Mouse (Mus musculus) CD4-positive helper T cell, adult 2 months (primary cell): ENCODE data around the gene Ap1b1.
A peak's percentile ranks its signal among the peaks of the same experiment; 100 is the strongest.
"Not testable (repeated sequence)": the region's sequence is repeated elsewhere in the genome, so short reads cannot be mapped to it uniquely, and the experiment has no call there.

Source experiments
- DNase-seq: peaks from one replicate; pipeline ENCODE4 v3.0.0-alpha.2; 2012; ENCODE audit warnings: low read depth, missing footprints, low spot score

The Ap1b1 gene

DNA sequence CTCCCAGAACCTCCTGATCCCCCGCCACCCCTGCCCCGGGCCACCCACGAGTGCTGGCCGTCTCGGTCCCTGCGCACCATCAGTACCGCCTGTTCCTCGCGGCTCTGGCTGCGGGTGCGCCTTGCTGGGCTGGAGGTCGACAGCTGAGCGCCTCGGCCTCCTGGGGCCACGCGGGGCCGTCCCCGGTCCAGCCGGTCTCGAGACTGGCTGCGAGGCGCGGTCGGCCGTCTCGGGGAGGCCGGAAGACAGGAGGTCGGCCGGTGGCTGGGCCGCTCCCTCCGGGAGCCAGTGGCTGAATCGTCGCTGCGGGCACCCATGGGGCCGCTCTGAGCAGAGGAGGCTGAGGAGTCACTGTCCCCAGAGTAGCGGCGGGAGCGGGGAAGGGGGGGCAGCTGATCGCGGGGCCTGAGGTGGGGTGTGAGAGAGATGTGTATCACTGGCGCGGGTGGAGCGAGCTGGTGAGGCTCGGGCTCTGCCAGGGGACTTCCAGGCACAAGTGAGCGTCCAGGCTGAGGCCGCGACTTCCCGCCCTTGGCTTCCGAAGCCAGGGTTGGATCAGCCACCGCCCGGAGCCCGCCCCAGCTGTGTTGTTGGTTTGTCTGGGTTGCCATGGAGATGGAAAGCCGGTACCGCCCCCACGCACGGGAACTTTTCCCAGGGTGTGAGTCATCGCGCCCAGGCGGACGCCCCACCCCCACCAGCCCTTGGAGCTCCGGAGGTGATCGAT, 75.0 kb downstream of the Ap1b1 start:
- DNase-seq = peak; percentile 87

DNA sequence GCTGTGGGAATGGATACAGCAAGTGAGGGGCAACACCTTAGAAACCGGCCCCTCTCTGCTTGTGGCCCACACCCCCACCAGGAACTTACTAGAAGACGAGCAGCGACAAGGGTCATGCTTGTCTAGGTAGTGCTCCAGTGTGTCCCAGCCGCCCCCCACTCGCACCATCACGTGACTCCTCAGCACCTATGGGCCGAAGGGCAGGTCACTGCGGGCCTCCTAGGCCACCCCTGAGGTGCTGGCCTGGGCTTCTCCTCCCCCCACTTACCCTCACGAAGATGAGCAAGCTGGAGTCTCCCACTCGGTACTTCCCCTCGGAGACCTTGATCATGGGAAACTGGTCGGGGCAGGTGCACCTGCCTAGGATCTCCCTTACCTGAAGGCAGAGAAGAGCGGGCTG, 75.7 kb downstream of the Ap1b1 start:
- peak; percentile 40 for DNase-seq

DNA sequence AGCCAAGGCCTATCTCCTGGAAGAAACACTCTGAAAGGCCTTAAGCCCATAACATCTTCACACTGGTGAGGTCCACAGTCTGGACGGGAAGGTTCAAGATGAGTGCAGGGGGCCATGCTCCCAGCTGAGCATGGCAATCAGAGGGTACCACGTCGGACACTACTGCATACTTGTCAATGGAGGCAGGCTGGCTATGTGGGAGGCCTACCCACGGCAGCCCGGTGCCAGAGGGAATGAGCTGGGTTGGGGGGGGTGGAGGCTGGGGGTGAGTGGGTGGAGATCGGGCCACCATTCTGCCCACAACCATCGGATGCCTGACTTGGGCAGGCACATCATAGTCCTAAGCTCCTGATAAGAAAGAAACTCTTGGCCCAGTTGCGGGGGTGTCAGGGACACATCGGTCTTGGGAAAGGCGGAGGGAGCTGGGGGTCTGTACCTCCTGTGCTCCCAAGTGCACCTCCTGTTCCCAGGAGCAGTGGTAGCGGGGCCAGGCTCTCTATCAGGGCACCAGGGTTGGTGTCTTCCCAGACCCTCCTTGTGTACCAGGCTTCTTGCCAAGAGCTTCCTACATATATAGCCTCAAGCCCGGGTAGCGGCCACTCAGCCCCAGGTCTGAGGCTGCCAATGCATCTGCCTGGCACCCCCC, 76.4 kb downstream of the Ap1b1 start:
- DNase-seq = no peak

DNA sequence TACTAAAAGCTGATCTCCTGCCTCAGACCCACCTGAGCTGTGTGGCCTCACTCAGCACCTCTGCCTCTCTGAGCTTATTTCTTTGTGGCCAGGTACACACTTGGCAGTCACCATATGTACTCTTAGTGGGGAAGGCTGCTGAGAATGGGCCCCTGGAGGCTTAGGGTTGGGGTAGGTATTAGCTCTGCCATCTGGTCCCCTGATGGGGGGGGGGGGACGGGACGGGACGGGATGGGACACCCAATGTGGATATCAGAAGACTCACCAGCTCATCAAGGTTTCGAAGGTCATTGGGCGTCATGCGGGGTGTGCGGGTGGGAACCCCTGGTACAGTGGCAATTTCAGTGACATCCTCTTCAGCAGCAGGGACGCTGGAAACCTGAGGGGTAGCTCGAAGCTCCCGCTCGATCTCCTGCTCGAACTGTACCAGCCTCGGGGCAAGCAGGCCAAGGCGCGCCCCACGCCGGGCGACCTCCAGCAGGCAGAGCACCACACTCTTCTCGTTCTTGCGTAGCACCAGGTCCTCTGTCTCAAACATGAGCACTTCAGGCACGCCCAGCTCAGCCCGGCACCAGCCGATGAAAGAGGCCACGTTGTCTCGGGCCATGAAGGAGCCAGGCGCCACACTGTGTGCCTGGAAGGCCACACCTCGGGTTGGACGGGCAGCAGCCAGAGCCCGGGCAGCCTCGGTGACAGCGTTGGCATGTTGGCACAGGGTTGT, 77.1 kb downstream of the Ap1b1 start:
- DNase-seq = no peak

DNA sequence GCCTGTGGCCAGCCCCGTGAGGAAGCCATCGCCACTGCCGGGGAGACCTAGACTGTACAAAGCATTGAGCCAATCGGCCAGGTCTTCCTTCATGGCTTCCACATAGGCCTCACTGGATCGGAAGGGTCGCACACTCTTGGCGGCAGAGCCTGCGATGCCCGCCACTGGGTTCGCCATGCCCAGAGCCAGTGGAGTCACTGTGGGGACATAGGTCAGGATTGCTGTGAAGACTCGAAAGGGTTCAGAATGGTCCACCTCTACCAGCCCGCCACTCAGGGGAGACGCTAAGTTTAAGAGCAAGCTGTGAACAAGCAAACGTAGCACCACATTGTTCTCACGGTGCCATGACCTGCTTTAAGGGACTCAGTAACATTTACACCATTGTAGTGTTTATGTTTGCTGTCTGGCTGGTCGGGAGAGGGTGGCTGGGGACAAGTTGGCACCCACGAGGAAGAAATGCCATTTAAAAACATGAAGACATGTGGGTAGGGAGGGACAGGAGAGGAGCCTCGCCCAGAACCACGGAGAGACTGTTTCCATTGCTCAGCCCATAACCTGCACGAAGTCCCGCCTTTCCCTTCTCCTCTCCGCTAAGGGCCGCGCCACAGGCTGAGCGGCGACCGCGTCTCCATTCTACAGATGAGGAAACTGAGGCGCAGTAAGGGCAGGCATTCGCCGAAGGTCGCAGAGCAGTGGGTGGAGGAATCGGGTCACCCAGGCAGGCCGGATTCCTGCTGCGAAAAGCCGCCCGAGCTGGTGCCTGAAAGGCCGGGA, 77.8 kb downstream of the Ap1b1 start:
- DNase-seq = peak; percentile 51

DNA sequence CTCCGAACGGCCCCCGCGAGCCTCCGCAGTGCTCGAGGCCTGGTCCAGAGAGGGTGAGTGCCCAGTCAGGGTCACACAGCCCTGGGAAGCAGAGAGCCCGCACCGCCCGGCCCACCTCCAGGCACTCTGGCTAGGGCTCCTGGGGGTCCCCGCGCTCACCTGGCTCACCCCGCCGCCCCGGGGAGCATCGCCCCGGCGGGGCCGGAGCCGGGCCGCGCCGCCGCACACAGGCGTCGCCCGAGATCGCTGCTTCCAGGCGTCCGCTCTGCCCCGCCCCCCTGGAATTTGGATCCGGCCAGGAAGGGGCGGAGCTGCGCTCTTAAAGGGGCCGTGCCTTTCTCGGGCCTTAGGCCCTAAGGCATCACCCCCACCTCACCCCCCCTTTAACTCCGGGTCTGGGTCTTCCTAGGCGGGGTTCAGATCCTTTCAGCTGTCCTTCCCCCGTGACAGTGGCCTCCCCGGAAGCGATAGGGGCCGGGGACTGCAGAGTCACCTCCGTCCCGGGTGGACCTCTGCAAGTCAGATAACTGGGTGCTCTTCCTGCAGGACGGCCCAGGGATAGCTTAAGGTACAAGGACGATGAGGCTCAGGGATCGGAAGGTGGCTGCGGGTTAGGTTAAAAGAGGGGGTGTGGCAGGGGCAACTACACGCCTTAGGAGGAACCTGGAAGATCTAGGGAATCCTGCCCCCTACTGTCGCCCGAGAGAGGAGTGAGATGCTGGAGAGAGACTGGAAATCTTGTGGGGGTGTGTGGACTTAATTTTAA, 78.6 kb downstream of the Ap1b1 start, which contains the start of gene Gas2l1:
Gas2l1 (minus strand) TSS at position 272 of the 766 bp plus-strand sequence.
- peak; percentile 67 for DNase-seq

DNA sequence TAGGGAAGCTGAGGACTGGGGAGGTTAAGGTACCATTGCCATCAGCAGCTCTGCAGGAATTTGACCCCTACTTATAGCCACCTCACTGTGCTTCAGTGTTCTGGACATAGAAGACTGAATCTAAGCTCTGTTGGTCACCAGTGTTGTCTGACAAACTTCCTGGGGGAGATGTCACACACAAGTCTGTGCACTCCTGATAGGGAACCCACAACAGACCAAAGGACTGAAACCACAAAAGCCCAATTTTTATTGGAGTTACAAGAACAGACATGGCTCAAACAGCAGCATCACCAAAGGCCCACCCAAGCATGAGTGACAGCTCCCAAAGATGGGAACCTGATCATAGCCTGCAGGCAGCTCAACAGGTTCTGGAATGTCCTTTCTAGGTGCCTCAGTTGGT, 80.4 kb downstream of the Ap1b1 start:
- no peak for DNase-seq

DNA sequence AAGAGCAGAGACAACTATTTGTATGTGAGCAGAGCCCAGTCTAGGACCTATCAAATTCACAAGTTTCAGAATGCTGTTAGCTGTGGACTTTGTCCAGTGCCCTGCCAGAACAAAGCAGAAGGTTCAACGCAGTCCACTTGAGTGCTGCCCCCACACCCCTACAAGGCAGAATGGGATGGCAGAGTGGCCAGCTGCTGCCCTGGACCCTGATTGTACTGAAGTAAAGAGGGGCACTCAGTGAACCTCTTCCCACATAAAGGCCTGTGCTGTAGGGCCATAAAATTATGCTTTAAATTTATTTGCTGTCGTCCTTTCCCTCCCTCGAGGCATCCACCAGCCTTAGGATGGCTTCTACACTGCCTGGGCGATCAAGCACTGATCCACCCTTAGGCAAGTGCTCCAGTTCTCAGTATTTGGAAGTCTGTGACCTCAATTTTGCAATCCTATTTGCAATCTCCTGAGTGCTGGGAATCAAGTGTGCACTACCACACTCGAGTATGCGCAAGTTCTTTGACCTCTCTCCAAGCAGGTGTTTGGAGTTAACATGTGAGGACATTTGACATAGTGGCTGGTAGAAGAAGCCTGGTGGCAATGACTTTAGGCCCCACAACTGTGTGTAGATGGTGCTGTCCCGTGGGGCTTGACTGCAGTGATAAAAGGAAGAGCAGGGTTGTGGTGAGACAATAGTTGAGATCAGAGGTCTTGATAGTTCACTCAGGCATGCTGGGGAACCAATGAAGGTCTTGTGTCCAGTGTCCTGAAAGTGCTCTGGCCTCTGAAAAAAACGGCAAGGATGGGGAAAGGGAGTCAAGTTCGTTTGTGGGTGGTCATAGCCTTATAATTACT, 81.7 kb downstream of the Ap1b1 start:
- no peak for DNase-seq

DNA sequence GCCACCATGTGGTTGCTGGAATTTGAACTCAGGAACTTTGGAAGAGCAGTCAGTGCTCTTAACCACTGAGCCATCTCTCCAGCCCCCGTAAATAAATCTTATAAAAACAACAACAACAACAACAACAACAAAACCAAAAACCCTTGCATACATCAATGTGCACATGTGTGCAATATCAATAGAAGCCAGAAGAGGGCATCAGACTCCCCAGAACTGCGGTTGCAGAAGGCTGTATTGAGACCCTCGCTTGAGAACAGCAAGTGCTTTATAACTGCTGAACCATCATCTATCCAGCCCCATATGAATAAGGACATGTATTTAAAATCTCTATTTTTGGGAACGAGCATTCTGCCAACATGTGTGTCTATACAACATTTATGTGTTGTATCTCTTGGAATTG, 88.3 kb downstream of the Ap1b1 start:
- peak; percentile 33 for DNase-seq

DNA sequence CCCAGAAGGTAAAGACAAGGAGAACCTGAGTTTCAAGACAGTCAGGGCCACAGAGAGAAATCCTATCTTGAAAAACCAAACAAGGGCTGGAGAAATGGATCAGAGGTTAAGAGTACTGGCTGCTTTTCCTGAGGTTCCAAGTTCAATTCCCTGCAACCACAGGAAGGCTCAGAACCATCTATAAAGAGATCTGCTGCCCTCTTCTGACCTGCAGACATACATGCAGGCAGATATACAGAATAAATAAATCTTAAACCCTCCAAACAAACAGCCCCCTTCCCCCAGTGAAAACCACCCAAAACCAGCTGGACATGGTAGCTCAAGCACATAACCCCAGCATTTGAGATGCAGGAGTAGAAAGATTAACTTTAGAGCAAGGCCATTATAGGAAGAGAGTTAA, 89.1 kb downstream of the Ap1b1 start:
- DNase-seq = no peak

DNA sequence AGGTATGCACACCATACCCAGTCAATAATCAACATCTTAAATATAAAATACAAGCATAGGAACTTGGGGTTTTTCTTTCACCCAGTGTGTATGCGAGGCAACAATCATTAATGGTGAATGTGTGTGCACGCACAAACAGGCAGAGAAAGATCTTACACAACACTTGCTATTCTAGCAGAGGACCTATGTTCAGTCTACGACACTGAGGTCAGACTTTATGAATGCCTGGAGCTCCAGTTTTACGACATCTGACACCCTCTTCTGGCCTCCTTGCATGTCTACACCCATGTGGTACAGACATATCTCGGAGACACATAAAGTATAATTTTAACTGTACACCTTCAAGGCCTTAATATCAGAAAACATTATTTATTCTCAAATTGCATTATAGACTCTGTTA, 90.2 kb downstream of the Ap1b1 start:
- DNase-seq = not testable (repeated sequence)

DNA sequence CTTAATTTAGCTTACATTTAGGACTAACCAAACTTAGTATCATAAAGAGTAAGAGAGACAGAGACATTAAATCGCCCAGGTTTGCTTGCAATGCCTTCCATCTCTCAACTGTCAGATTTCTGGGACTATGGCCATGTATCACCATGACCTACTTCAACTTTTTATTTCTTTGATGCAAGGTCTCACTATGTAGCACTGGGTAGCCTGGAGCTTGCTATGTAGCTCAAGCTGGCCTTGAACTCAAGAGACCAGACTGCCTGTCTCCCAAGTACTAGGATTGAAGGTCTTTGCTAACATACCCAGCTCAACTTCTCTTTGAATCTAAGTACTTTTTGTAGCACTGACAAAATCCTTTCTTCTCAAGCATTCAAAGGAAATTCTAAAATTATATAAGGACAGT, 102.5 kb downstream of the Ap1b1 start:
- DNase-seq = no peak

DNA sequence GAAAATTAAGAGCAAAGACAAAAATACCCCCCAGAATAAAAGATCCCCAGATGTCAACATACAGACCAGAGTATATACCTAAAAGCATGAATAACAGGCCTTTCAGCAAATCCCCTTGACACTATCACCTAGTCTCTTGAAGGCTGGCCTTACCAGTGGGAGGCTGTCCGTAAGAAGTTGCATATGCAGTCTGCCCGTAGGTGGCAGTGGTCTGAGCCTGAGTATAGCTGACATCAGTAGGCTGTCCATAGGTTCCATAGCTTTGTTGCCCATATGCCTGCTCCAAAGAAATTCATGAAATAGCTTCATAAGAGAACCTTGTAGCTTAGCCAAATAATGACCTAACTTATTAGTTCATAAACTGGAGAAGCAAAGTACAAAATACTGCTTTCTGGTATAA, 105.1 kb downstream of the Ap1b1 start:
- DNase-seq = no peak
